Mouse (Mus musculus) midbrain, postnatal 0 days (tissue): ENCODE results near the gene Txlng. TPM values are rescaled to one million over a fixed set of nuclear protein-coding genes. Genes with fewer than 3 reads are reported as not detected.
"Not testable (repeated sequence)": the region's sequence is repeated elsewhere in the genome, so short reads cannot be mapped to it uniquely, and the experiment has no call there.

Source experiments
- ATAC-seq: fragments of 200-750 bp; cut with Nextera tagmentation; 2 replicates; pipeline ENCODE4 v1.8.0; 2017; ENCODE audit warnings: moderate number of reproducible peaks, mild to moderate bottlenecking, moderate TSS enrichment, moderate library complexity; ENCODE audit not compliant: low FRiP score
- DNase-seq: peaks from one replicate; pipeline ENCODE4 v3.0.0-alpha.2; 2015; ENCODE audit warnings: low spot score
- H3K27ac ChIP-seq: fragments of 300-500 bp; sonication (generic); 2 replicates; pipeline ENCODE4 v1.5.1; 2014; ENCODE audit warnings: low read depth, mild to moderate bottlenecking, low read length, mixed read lengths
- H3K27me3 ChIP-seq: fragments of 300-500 bp; sonication (generic); 2 replicates; pipeline ENCODE4 v1.6.1; 2014; ENCODE audit warnings: low read length, control low read depth, mixed read lengths; ENCODE audit not compliant: insufficient read depth
- H3K36me3 ChIP-seq: fragments of 300-500 bp; sonication (generic); 2 replicates; pipeline ENCODE4 v1.6.1; 2014; ENCODE audit warnings: low read length, control low read depth, mixed read lengths; ENCODE audit not compliant: insufficient read depth
- H3K4me1 ChIP-seq: fragments of 300-500 bp; sonication (generic); 2 replicates; pipeline ENCODE4 v1.6.1; 2014; ENCODE audit warnings: mild to moderate bottlenecking, control low read depth, antibody characterized with exemption, low read length, mixed read lengths; ENCODE audit not compliant: insufficient read depth
- H3K4me2 ChIP-seq: fragments of 300-500 bp; sonication (generic); 2 replicates; pipeline ENCODE4 v1.6.1; 2014; ENCODE audit warnings: low read depth, mild to moderate bottlenecking, low read length, mixed read lengths; ENCODE audit not compliant: poor library complexity, severe bottlenecking
- H3K4me3 ChIP-seq: fragments of 300-500 bp; sonication (generic); 2 replicates; pipeline ENCODE4 v1.5.1; 2014; ENCODE audit warnings: low read depth, mild to moderate bottlenecking, low read length, moderate library complexity
- H3K9ac ChIP-seq: fragments of 300-500 bp; sonication (generic); replicated peaks from 2 replicates; pipeline ENCODE4 v1.6.1; 2014; ENCODE audit warnings: mild to moderate bottlenecking, low read length, moderate library complexity, mixed read lengths; ENCODE audit not compliant: poor library complexity, severe bottlenecking
- H3K9me3 ChIP-seq: fragments of 300-500 bp; sonication (generic); 2 replicates; pipeline ENCODE4 v1.6.1; 2016; ENCODE audit warnings: low read length, control low read depth
- CTCF ChIP-seq: IDR thresholded peaks from 2 replicates; pipeline ENCODE4 v1.5.1; 2016; ENCODE audit warnings: antibody characterized with exemption, mild to moderate bottlenecking
- WGBS: fragments of 180-500 bp; shearing (Covaris S2); extraction: QIAGEN DNeasy Blood & Tissue Kit; methylation state at CpG from one replicate; pipeline ENCODE4 v1.1.7; 2014; 5-methylcytosine and 5-hydroxymethylcytosine counted together
- polyA plus RNA-seq: library from polyadenylated mRNA; unstranded; fragments of >200 nt; fragmentation: Nextera tagmentation; extraction: Ambion mirVana; gene quantifications from 2 replicates; pipeline ENCODE4 v1.2.1, GENCODE M21; 2015
- total RNA-seq: library from RNA; depleted of rRNA; stranded (reverse); fragments of >200 nt; gene quantifications from 2 replicates; pipeline ENCODE4 v1.2.3, GENCODE M21; 2014

Txlng gene
- total and polyA plus RNA-seq, 2 experiments from 2014 or later, result 12.3 to 13.6 TPM

DNA sequence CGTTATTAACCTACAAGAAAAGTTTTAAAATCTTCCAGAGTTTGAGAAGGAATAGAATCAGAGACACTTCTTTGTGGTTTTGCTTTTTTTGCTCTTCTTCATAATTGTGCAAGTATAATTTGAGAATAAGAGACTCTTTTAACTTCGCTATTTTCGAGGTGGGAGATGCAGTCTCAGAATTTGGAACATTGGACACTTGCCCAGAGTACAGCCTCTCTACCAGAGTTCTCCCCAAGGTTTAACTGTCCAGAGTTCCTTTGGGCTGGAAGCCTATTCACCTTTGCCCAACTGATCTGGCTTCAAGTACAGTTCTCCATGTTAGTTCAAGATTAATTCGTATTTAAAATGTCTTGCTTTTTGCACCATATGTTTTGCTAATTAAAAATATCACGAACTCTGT lies 487 bp upstream of the Txlng start:
- 43% methylated on average over 5 of the region's 5 CpGs for WGBS
- Histone ChIP-seq H3K27ac (no peak overlapping the region), H3K27me3 (no peaks in the 10 kb centered on the region), H3K4me2 (no peak overlapping the region; the same call in 1 of the 2 replicates), H3K4me1 (no peaks in the 10 kb centered on the region), H3K9me3 (no peaks in the 10 kb centered on the region), H3K4me3 (peak overlapping the region; percentile 50; the same call in 1 of the 2 replicates), H3K9ac (no peak overlapping the region), H3K36me3 (no peaks in the 10 kb centered on the region)
- TF ChIP-seq CTCF, result no peak
- ATAC-seq (no peak), DNase-seq (no peak)

DNA sequence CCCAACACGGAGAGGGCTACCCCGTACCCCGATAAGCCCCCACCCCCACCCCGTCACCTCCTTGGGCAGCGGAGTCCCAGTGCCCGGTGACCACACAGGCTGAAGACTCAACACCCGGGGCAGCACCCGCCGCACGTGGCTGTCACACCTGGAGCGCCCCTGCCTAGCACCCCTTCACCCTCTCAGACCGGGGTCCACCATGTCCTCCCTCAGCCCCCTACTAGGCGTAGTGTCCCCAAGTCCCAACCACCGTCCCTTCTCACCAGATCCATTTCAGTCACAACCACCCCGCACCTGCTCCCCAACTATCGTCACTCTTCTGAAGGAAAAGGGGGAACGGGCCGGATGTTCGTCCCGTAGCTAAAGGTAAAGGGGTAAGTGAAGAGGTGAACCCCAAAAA lies 471 bp downstream of the Txlng start:
- Histone ChIP-seq H3K36me3 (no peaks in the 10 kb centered on the region), H3K27me3 (no peaks in the 10 kb centered on the region), H3K4me1 (no peaks in the 10 kb centered on the region), H3K4me3 (peak overlapping the region; percentile 50), H3K9ac (peak overlapping the region; percentile 64), H3K4me2 (peak overlapping the region; percentile 68), H3K27ac (0 out of 2 replicates have a peak overlapping the region, but pooled peaks have one; percentile 38), H3K9me3 (no peaks in the 10 kb centered on the region)
- ATAC-seq, result peak; percentile 38; the same call in 1 of the 2 replicates
- 19% methylated on average over 10 of the region's 20 CpGs for WGBS
- no peak for DNase-seq
- TF ChIP-seq CTCF, result no peak

DNA sequence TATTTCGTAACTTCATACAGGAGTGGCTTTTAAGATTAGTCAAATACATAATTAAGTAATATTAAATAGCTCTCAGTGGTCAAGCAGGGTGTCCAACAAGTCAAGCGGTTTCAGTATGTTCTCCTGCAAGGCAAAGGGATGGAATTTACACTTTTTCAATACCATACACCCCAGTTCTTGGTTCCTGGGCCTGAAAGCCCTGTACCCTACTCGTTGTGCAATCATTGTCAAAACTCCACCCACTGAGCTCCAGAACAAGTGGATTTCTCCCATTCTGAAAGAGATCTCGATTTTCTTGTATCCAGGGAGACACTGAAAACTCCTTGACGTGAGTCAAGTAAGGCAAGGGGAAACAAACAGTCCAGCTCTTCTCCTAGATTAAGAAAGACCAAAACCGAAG lies 1.2 kb downstream of the Txlng start:
- Histone ChIP-seq H3K9ac (no peak overlapping the region), H3K36me3 (no peaks in the 10 kb centered on the region), H3K4me1 (no peaks in the 10 kb centered on the region), H3K27ac (no peak overlapping the region), H3K9me3 (no peaks in the 10 kb centered on the region), H3K27me3 (no peaks in the 10 kb centered on the region), H3K4me2 (peak overlapping the region; percentile 68), H3K4me3 (peak overlapping the region; percentile 50)
- no peak for ATAC-seq
- TF ChIP-seq CTCF, result no peak
- no peak for DNase-seq
- WGBS, result 46% methylated on average over 6 of the region's 6 CpGs

DNA sequence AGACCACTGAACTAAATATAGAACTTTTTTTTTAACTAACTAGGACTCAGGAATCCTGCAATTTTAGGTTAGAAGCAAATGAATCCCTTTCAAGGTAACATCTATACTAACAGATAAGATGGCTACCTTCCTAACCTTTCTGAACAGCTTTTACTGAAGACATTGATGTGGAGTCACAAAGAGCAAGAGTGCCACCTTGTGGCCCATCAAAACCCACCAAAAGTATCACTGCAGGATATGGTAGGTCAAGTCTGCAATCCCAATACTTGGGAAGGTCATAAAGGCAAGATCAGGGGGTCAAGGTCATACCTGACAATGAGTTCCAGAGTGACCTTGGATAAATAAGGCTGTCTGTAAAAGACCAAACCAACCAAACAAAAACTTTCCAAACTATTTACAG lies 28.9 kb downstream of the Txlng start:
- Histone ChIP-seq H3K4me3 (no peak overlapping the region), H3K4me1 (no peaks in the 10 kb centered on the region), H3K27me3 (no peaks in the 10 kb centered on the region), H3K36me3 (no peaks in the 10 kb centered on the region), H3K27ac (no peak overlapping the region), H3K9me3 (no peaks in the 10 kb centered on the region), H3K4me2 (no peak overlapping the region), H3K9ac (no peak overlapping the region)
- peak; percentile 64 for DNase-seq
- no peak for ATAC-seq
- peak; percentile 71 for TF ChIP-seq CTCF

DNA sequence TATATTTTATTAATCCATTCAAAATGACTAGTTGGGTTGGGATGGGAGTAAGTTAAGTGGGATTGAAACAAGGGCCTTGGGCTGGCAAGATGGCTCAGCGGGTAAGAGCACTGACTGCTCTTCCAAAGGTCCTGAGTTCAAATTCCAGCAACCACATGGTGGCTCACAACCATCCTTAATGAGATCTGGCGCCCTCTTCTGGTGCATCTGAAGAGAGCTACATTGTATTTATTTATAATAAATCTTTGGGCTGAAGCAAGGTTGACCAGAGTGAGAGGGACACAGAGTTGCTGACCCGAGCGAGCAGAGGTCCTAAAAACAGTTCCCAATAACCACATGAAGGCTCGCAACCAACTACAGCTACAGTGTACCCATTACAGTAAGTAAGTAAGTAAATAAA lies 37.9 kb downstream of the Txlng start:
- peak; percentile 22; the same call in 1 of the 2 replicates for TF ChIP-seq CTCF
- H3K4me2 ChIP-seq, H3K27ac ChIP-seq, H3K27me3 ChIP-seq, H3K9ac ChIP-seq, H3K9me3 ChIP-seq, H3K4me1 ChIP-seq, H3K36me3 ChIP-seq, DNase-seq, H3K4me3 ChIP-seq, ATAC-seq: not testable (repeated sequence)
- 87% methylated on average over 5 of the region's 5 CpGs for WGBS

DNA sequence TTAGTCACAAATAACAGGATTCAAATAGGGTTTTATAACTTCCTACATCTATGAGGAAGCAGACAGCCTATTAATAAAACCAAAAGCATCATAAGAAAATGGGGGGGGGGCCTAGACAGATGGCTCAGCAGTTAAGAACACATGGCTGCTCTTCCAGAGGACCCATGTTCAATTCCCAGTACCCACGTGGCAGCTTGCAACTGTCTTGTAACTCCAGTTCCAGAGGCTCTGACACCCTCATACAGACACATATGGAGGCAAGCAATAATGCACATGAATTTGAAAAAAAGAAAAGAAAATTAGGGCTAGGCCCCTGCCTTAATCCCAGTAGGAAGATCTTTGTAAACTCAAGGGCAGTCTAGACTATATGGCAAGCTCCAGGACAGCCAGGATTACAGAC lies 40.9 kb downstream of the Txlng start:
- H3K4me3 ChIP-seq, result no peak overlapping the region
- no peak for TF ChIP-seq CTCF
- WGBS, result 62% methylated on average over 1 of the region's 1 CpGs
- H3K36me3 ChIP-seq, result 0 out of 2 replicates have a peak, but pooled peaks cover 8% of the 10 kb centered on the region
- no peak overlapping the region for H3K4me2 ChIP-seq
- DNase-seq, result no peak
- no peak overlapping the region for H3K9ac ChIP-seq
- H3K27ac ChIP-seq, result no peak overlapping the region
- no peaks in the 10 kb centered on the region for H3K4me1 ChIP-seq
- no peak for ATAC-seq
- H3K27me3 ChIP-seq, result no peaks in the 10 kb centered on the region
- no peaks in the 10 kb centered on the region for H3K9me3 ChIP-seq
